Mouse (Mus musculus): ENCODE results near the gene Gpcpd1.

The Gpcpd1 gene

DNA sequence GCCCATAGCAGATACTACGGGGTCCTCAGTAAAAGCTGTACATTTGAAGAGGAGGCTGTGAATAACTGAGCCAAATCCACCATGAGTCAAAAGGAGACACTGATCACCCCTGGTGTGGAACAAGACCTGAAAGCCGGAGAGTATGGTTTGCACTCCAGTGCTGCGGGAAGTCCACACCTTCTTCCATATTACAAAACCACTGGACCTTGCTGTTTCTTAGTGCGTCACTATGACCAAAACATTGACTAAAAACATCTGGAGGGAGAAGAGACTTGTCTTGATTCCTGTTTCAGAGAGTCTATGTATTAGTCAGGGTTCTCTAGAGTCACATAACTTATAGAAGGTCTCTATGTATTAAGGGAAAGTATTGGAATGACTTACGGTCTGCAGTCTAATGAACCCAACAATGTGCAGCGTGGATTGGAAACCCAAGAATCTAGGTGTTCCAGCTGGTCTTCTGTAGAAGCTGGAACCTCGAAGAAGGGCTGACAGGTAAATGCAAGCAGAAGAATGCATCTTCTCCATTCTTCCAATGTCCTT, at the start of gene Gpcpd1:
Gpcpd1 (minus strand) TSS at position 490 of the 540 bp plus-strand sequence.
- Histone ChIP-seq H3K36me3 (ENCODE audit: insufficient read depth, low read length) (no peaks in the 10 kb centered on the region), H3K27me3 (ENCODE audit: insufficient read depth, low read length) (no peaks in the 10 kb centered on the region), H3K9me3 (ENCODE audit: low read length) (no peaks in the 10 kb centered on the region), H3K4me1 (replicated peaks; ENCODE audit: low read depth, low read length) (peaks cover 18% of the 10 kb centered on the region), H3K4me3 (replicated peaks; ENCODE audit: low read length) (no peak within 1 kb of the TSS)
- TF ChIP-seq POU5F1 (IDR thresholded peaks at IDR 0.05; ENCODE audit: borderline replicate concordance, low read length) = no peak
- TF ChIP-seq CTCF (conservative IDR thresholded peaks at IDR 0.05; ENCODE audit: low read length) = no peak
- no peak for TF ChIP-seq NANOG (IDR thresholded peaks at IDR 0.05; ENCODE audit: borderline replicate concordance, low read length)

- Histone ChIP-seq H3K36me3 (ENCODE audit: insufficient read depth, low read length) (no peaks in the 10 kb centered on the region), H3K27me3 (ENCODE audit: insufficient read depth, low read length) (peaks cover 3% of the 10 kb centered on the region; the same call in 1 of the 2 replicates), H3K9me3 (ENCODE audit: low read length) (no peaks in the 10 kb centered on the region), H3K4me3 (replicated peaks; ENCODE audit: low read length) (no peak overlapping the region), H3K4me1 (replicated peaks; ENCODE audit: low read depth, low read length) (peaks cover 19% of the 10 kb centered on the region)
- TF ChIP-seq CTCF (conservative IDR thresholded peaks at IDR 0.05; ENCODE audit: low read length) = no peak
- TF ChIP-seq POU5F1 (IDR thresholded peaks at IDR 0.05; ENCODE audit: borderline replicate concordance, low read length) = no peak
- no peak for TF ChIP-seq NANOG (IDR thresholded peaks at IDR 0.05; ENCODE audit: borderline replicate concordance, low read length)
These were observed 49.0 kb upstream of the Gpcpd1 start for GRCm38 (mm10) chr2:132636534-132636933.

DNA sequence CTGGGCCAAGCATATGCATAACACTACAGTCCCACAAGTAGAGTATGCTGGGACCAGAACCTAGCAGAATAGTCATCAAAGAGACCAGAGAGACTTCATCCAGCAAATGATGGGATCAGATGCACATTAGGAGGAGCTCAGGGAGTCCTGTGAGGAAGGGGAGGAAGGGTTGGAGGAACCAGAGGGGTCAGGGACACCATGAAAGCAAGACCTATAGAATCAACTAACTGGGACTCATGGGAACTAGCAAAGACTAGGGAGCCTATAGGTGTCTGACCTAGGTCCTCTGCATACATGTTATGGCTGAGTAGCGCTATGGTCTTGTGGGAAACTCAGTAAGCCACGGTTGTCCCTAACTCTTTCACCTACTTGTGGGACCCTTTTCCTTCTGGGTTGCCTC, 41.1 kb upstream of the Gpcpd1 start:
- Histone ChIP-seq H3K27me3 (ENCODE audit: insufficient read depth, low read length) (no peaks in the 10 kb centered on the region), H3K4me1 (replicated peaks; ENCODE audit: low read depth, low read length) (0 out of 2 replicates have a peak, but pooled peaks cover 3% of the 10 kb centered on the region), H3K9me3 (ENCODE audit: low read length) (no peaks in the 10 kb centered on the region), H3K4me3 (replicated peaks; ENCODE audit: low read length) (no peak overlapping the region), H3K36me3 (ENCODE audit: insufficient read depth, low read length) (no peaks in the 10 kb centered on the region)
- no peak for TF ChIP-seq NANOG (IDR thresholded peaks at IDR 0.05; ENCODE audit: borderline replicate concordance, low read length)
- no peak for TF ChIP-seq CTCF (conservative IDR thresholded peaks at IDR 0.05; ENCODE audit: low read length)
- TF ChIP-seq POU5F1 (IDR thresholded peaks at IDR 0.05; ENCODE audit: borderline replicate concordance, low read length) = no peak

- H3K9me3 ChIP-seq (ENCODE audit: low read length) = no peaks in the 10 kb centered on the region
- TF ChIP-seq NANOG (IDR thresholded peaks at IDR 0.05; ENCODE audit: borderline replicate concordance, low read length) (no peak), POU5F1 (IDR thresholded peaks at IDR 0.05; ENCODE audit: borderline replicate concordance, low read length) (no peak)
- H3K4me1 ChIP-seq (replicated peaks; ENCODE audit: low read depth, low read length) = peaks cover 9% of the 10 kb centered on the region
These were observed 35.6 kb upstream of the Gpcpd1 start for GRCm38 (mm10) chr2:132623092-132623491.

DNA sequence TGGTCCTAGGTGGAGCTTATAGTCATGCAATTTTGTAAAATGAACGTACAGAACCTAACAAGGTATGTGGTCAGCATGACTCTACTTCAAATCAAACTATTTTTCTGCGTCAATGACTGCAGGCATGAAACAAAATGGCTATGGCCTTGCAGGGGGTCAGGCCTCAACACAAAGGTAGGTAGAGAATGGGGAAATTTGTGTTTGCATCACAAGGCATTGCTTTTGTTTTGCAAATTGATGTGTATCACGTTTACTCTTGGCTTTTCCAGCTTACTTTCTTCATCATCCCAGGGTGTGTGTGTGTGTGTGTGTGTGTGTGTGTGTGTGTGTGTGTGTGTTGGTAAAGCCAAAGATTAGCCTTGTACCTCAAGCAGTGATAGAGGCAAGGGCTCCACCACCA, 30.2 kb upstream of the Gpcpd1 start:
- no peak for TF ChIP-seq CTCF (conservative IDR thresholded peaks at IDR 0.05; ENCODE audit: low read length)
- TF ChIP-seq POU5F1 (IDR thresholded peaks at IDR 0.05; ENCODE audit: borderline replicate concordance, low read length) = peak; percentile 63; the same call in 1 of the 2 replicates
- Histone ChIP-seq H3K4me1 (replicated peaks; ENCODE audit: low read depth, low read length) (peaks cover 22% of the 10 kb centered on the region), H3K9me3 (ENCODE audit: low read length) (no peaks in the 10 kb centered on the region), H3K4me3 (replicated peaks; ENCODE audit: low read length) (no peak overlapping the region), H3K36me3 (ENCODE audit: insufficient read depth, low read length) (no peaks in the 10 kb centered on the region), H3K27me3 (ENCODE audit: insufficient read depth, low read length) (no peaks in the 10 kb centered on the region)

More at GRCm38 (mm10) chr2:132623092-132623491, 35.6 kb upstream of the Gpcpd1 start:
- Histone ChIP-seq H3K36me3 (ENCODE audit: insufficient read depth, low read length) (no peaks in the 10 kb centered on the region), H3K4me3 (replicated peaks; ENCODE audit: low read length) (no peak overlapping the region), H3K27me3 (ENCODE audit: insufficient read depth, low read length) (no peaks in the 10 kb centered on the region)

DNA sequence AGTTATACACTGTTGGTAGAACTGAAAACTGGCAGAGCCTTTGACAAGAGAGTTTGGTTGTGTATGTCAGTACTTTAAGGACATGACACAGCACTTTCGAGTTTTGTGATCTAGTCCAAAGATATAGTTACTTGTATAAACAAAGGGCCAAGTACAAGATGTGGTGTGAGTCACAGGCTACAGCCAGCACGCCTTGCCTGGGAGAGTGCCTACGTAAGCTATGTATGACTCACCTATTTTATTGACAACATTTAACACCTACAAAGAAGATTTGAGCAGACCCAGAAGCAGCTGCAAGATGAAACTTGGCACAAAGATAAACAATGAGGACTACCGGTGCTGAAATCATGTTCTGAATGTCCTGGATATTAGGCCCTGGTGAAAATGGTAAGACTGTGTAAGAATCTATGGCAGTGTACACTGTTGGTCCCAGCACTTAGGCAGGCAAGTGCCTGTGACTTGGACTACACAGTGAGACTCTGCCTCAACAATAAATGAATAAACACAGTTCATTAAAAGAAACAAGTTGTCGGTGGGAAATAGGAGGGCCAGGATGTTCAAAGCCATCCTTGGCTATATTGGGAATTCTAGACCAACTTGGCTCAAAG, 26.2 kb upstream of the Gpcpd1 start:
- no peaks in the 10 kb centered on the region for H3K36me3 ChIP-seq (ENCODE audit: insufficient read depth, low read length)
- H3K4me3 ChIP-seq (replicated peaks; ENCODE audit: low read length) = no peak overlapping the region
- no peaks in the 10 kb centered on the region for H3K9me3 ChIP-seq (ENCODE audit: low read length)
- peaks cover 16% of the 10 kb centered on the region for H3K4me1 ChIP-seq (replicated peaks; ENCODE audit: low read depth, low read length)
- 0 out of 2 replicates have a peak, but pooled peaks cover 3% of the 10 kb centered on the region for H3K27me3 ChIP-seq (ENCODE audit: insufficient read depth, low read length)
- TF ChIP-seq POU5F1 (IDR thresholded peaks at IDR 0.05; ENCODE audit: borderline replicate concordance, low read length) = no peak

GRCm38 (mm10) chr2:132611551-132612233, 24.2 kb upstream of the Gpcpd1 start:
- Histone ChIP-seq H3K9me3 (ENCODE audit: low read length) (no peaks in the 10 kb centered on the region), H3K36me3 (ENCODE audit: insufficient read depth, low read length) (no peaks in the 10 kb centered on the region), H3K4me3 (replicated peaks; ENCODE audit: low read length) (no peak overlapping the region), H3K4me1 (replicated peaks; ENCODE audit: low read depth, low read length) (peaks cover 11% of the 10 kb centered on the region), H3K27me3 (ENCODE audit: insufficient read depth, low read length) (0 out of 2 replicates have a peak, but pooled peaks cover 3% of the 10 kb centered on the region)
- TF ChIP-seq NANOG (IDR thresholded peaks at IDR 0.05; ENCODE audit: borderline replicate concordance, low read length) = no peak
- no peak for TF ChIP-seq POU5F1 (IDR thresholded peaks at IDR 0.05; ENCODE audit: borderline replicate concordance, low read length)
- TF ChIP-seq CTCF (conservative IDR thresholded peaks at IDR 0.05; ENCODE audit: low read length) = no peak

GRCm38 (mm10) chr2:132607141-132608093, 19.9 kb upstream of the Gpcpd1 start:
- peaks cover 11% of the 10 kb centered on the region for H3K4me1 ChIP-seq (replicated peaks; ENCODE audit: low read depth, low read length)
- no peaks in the 10 kb centered on the region for H3K36me3 ChIP-seq (ENCODE audit: insufficient read depth, low read length)
- TF ChIP-seq CTCF (conservative IDR thresholded peaks at IDR 0.05; ENCODE audit: low read length) = no peak
- no peak for TF ChIP-seq NANOG (IDR thresholded peaks at IDR 0.05; ENCODE audit: borderline replicate concordance, low read length)
- TF ChIP-seq POU5F1 (IDR thresholded peaks at IDR 0.05; ENCODE audit: borderline replicate concordance, low read length) = no peak
- peaks cover 8% of the 10 kb centered on the region; the same call in 1 of the 2 replicates for H3K27me3 ChIP-seq (ENCODE audit: insufficient read depth, low read length)
- H3K4me3 ChIP-seq (replicated peaks; ENCODE audit: low read length) = no peak overlapping the region
- no peaks in the 10 kb centered on the region for H3K9me3 ChIP-seq (ENCODE audit: low read length)
